Mouse (Mus musculus) ES-Bruce4 (cell line): ENCODE results near the gene Hmgb2.

Experiments
- CTCF ChIP-seq: IDR thresholded peaks from one replicate; pipeline ENCODE4 v1.8.1; 2011; ENCODE audit warnings: low read depth, low read length
- EP300 ChIP-seq: IDR thresholded peaks from 2 replicates; pipeline ENCODE4 v1.6.1; 2011; ENCODE audit warnings: low read depth, low read length; ENCODE audit not compliant: insufficient read depth
- POLR2A ChIP-seq: IDR thresholded peaks from one replicate; pipeline ENCODE4 v1.8.1; 2011; ENCODE audit warnings: low read length; ENCODE audit not compliant: insufficient read depth

DNA sequence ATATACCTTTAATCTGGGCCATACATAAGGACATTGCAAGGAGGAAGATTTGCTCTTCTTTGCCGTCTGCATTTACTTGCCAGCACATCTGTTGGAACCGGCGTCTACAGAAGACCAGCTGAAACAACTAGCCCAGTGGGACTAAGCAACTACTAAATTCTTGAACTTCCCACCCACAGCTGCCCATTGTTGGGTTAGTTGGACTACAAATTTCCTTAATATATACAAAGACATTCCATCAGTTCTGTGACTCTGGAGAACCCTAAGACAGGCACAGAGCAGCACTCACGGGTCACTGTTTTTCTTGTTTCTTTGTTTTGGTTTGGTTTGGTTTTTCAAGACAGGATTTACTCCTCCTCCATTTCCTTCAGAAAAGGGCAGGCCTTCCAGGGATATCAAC lies 31.1 kb upstream of the Hmgb2 start:
- no peak for TF ChIP-seq POLR2A
- no peak for TF ChIP-seq CTCF
- TF ChIP-seq EP300: no peak
